Mouse (Mus musculus) hindbrain, embryonic 12.5 days (tissue): ENCODE measurements at regions not wholly inside any gene's neighbourhood (a gene's known extent, or its start where the extent isn't known, plus 50 kb on each side); places are given as distances from the start of the nearest gene placed in this dataset.

ENCODE experiments used
- ATAC-seq: fragments of 200-750 bp; cut with Nextera tagmentation; 2 replicates; pipeline ENCODE4 v1.8.0; 2017; ENCODE audit warnings: moderate TSS enrichment; ENCODE audit not compliant: low FRiP score
- H3K27ac ChIP-seq: fragments of 300-500 bp; sonication (generic); 2 replicates; pipeline ENCODE4 v1.5.1; 2016; ENCODE audit warnings: mild to moderate bottlenecking
- H3K27me3 ChIP-seq: fragments of 300-500 bp; sonication (generic); 2 replicates; pipeline ENCODE4 v1.6.1; 2016; ENCODE audit warnings: mild to moderate bottlenecking
- H3K36me3 ChIP-seq: fragments of 300-500 bp; sonication (generic); 2 replicates; pipeline ENCODE4 v1.6.1; 2016; ENCODE audit warnings: mild to moderate bottlenecking
- H3K4me1 ChIP-seq: fragments of 300-500 bp; sonication (generic); 2 replicates; pipeline ENCODE4 v1.6.1; 2016
- H3K4me2 ChIP-seq: fragments of 300-500 bp; sonication (generic); replicated peaks from 2 replicates; pipeline ENCODE4 v1.6.1; 2016; ENCODE audit warnings: mild to moderate bottlenecking
- H3K4me3 ChIP-seq: fragments of 300-500 bp; sonication (generic); 2 replicates; pipeline ENCODE4 v1.5.1; 2016; ENCODE audit warnings: mild to moderate bottlenecking
- H3K9ac ChIP-seq: fragments of 300-500 bp; sonication (generic); 2 replicates; pipeline ENCODE4 v1.6.1; 2016; ENCODE audit warnings: mild to moderate bottlenecking, moderate library complexity
- H3K9me3 ChIP-seq: fragments of 300-500 bp; sonication (generic); replicated peaks from 2 replicates; pipeline ENCODE4 v1.6.1; 2016; ENCODE audit warnings: mild to moderate bottlenecking
- WGBS: fragments of 180-500 bp; shearing (Covaris S2); methylation state at CpG from one replicate; pipeline ENCODE4 v1.1.7; 2016; 5-methylcytosine and 5-hydroxymethylcytosine counted together

GRCm38 (mm10) chr1:184140486-184140885 is 106.4 kb upstream of the 1700056E22Rik start:
- Histone ChIP-seq H3K27ac (no peak overlapping the region), H3K4me2 (no peak overlapping the region), H3K4me1 (no peaks in the 10 kb centered on the region), H3K27me3 (no peaks in the 10 kb centered on the region), H3K9ac (no peak overlapping the region), H3K36me3 (no peaks in the 10 kb centered on the region), H3K9me3 (no peaks in the 10 kb centered on the region), H3K4me3 (no peak overlapping the region)
- ATAC-seq: no peak
- 89% methylated on average over 5 of the region's 5 CpGs for WGBS

GRCm38 (mm10) chr1:184140082-184140481 is 106.0 kb upstream of the 1700056E22Rik start:
- WGBS: 67% methylated on average over 4 of the region's 4 CpGs
- Histone ChIP-seq H3K4me1 (no peaks in the 10 kb centered on the region), H3K27me3 (no peaks in the 10 kb centered on the region), H3K36me3 (no peaks in the 10 kb centered on the region), H3K9me3 (no peaks in the 10 kb centered on the region), H3K27ac (no peak overlapping the region), H3K4me3 (no peak overlapping the region), H3K4me2 (no peak overlapping the region), H3K9ac (no peak overlapping the region)
- no peak for ATAC-seq

GRCm38 (mm10) chr1:184138661-184139060 is 104.6 kb upstream of the 1700056E22Rik start:
- no peak overlapping the region for H3K4me2 ChIP-seq
- no peak overlapping the region for H3K4me3 ChIP-seq
- ATAC-seq: no peak
- no peak overlapping the region for H3K9ac ChIP-seq
- WGBS: 91% methylated on average over 3 of the region's 3 CpGs
- H3K4me1 ChIP-seq: no peaks in the 10 kb centered on the region
- no peaks in the 10 kb centered on the region for H3K36me3 ChIP-seq
- no peaks in the 10 kb centered on the region for H3K27me3 ChIP-seq
- no peak overlapping the region for H3K27ac ChIP-seq
- H3K9me3 ChIP-seq: no peaks in the 10 kb centered on the region

GRCm38 (mm10) chr1:184130897-184131296 is 96.8 kb upstream of the 1700056E22Rik start:
- ATAC-seq: no peak
- Histone ChIP-seq H3K27me3 (no peaks in the 10 kb centered on the region), H3K9ac (no peak overlapping the region), H3K27ac (no peak overlapping the region), H3K9me3 (no peaks in the 10 kb centered on the region), H3K4me2 (no peak overlapping the region), H3K36me3 (no peaks in the 10 kb centered on the region), H3K4me3 (no peak overlapping the region), H3K4me1 (no peaks in the 10 kb centered on the region)
- WGBS: 86% methylated on average over 4 of the region's 4 CpGs

GRCm38 (mm10) chr1:184127321-184127720 is 93.2 kb upstream of the 1700056E22Rik start:
- WGBS: 86% methylated on average over 4 of the region's 4 CpGs
- no peak overlapping the region for H3K9ac ChIP-seq
- H3K36me3 ChIP-seq: no peaks in the 10 kb centered on the region
- no peak overlapping the region for H3K4me2 ChIP-seq
- H3K9me3 ChIP-seq: no peaks in the 10 kb centered on the region
- H3K27me3 ChIP-seq: no peaks in the 10 kb centered on the region
- H3K27ac ChIP-seq: no peak overlapping the region
- ATAC-seq: no peak
- H3K4me1 ChIP-seq: no peaks in the 10 kb centered on the region
- H3K4me3 ChIP-seq: no peak overlapping the region

- WGBS: 88% methylated on average over 3 of the region's 3 CpGs
- no peaks in the 10 kb centered on the region for H3K36me3 ChIP-seq
Measured at GRCm38 (mm10) chr1:184126909-184127308, 92.8 kb upstream of the 1700056E22Rik start.

More at GRCm38 (mm10) chr1:184126909-184127308, 92.8 kb upstream of the 1700056E22Rik start:
- no peak overlapping the region for H3K9ac ChIP-seq
- no peak overlapping the region for H3K4me3 ChIP-seq
- no peak overlapping the region for H3K27ac ChIP-seq
- H3K27me3 ChIP-seq: no peaks in the 10 kb centered on the region
- H3K9me3 ChIP-seq: no peaks in the 10 kb centered on the region
- ATAC-seq: no peak
- H3K4me1 ChIP-seq: no peaks in the 10 kb centered on the region
- H3K4me2 ChIP-seq: no peak overlapping the region
